Mouse (Mus musculus): ENCODE measurements at regions not wholly inside any gene's neighbourhood (a gene's known extent, or its start where the extent isn't known, plus 50 kb on each side); places are given as distances from the start of the nearest gene placed in this dataset.

DNA sequence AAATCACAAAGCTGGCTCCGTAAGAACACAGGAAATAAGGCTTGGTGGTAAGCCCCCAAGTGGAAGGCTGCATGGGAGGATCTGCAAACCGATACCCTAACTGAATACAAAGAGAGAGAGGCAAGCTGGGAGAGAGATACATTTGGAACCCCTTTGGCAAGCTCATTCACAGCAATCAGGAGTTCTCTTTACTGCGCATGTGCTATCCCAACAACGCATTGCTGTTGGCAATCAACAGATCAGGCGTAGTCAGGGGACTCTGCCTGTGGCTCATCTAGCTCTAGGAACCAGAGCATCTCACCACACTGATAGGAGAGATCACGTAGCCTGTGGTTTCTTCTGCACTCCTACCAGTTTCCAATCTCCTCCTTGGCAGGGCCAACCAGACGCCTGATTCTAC lies 103.9 kb upstream of the Phyhipl start:
- TF ChIP-seq CTCF (IDR thresholded peaks at IDR 0.05; ENCODE audit: borderline replicate concordance, extremely low read depth, insufficient read depth, insufficient read length) = no peak
- no peak for TF ChIP-seq POLR2A (IDR thresholded peaks at IDR 0.05; ENCODE audit: borderline replicate concordance, extremely low read depth, insufficient read depth, insufficient read length, poor library complexity, severe bottlenecking)

All from brain, embryonic 14.5 days (tissue).